Mouse (Mus musculus) brain, embryonic 14.5 days (tissue): Measurements from ENCODE around the gene Arhgap9.

Source experiments
- CTCF ChIP-seq: fragments of 200-500 bp; IDR thresholded peaks from 2 replicates; pipeline ENCODE4 v1.5.1; 2012; ENCODE audit warnings: inconsistent platforms, mild to moderate bottlenecking, moderate library complexity, borderline replicate concordance; ENCODE audit not compliant: insufficient read depth, insufficient read length; ENCODE audit errors: extremely low read depth
- POLR2A ChIP-seq: fragments of 200-500 bp; IDR thresholded peaks from 2 replicates; pipeline ENCODE4 v1.6.1; 2012; ENCODE audit warnings: mild to moderate bottlenecking, inconsistent platforms, borderline replicate concordance; ENCODE audit not compliant: poor library complexity, insufficient read depth, insufficient read length, severe bottlenecking; ENCODE audit errors: extremely low read depth

DNA sequence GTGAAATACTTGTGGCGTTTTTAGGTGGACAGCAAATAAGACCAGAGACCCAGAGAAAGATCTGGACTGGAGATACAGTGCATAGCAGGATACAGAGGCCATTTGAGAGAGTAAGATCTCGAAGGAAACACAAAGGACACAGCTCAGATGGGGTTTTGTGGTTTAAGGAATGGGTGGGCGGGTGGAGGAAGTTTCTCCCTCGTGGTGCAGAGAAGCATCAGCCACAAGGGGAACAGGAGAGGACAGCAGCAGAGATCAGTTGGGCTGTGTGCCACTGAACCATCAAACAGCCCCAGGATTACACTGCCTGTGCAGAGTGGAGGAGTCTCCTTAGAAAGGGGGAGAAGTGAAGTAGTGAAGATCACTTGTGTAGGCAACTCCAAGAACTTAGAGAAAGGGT is 3.8 kb upstream of the Arhgap9 start:
- no peak for TF ChIP-seq POLR2A
- no peak for TF ChIP-seq CTCF
